Mouse (Mus musculus) midbrain, embryonic 11.5 days (tissue): ENCODE measurements around the gene Gstm7. TPM values are rescaled to one million over a fixed set of nuclear protein-coding genes. Genes with fewer than 3 reads are reported as not detected.

ENCODE experiments used
- polyA plus RNA-seq: library from polyadenylated mRNA; unstranded; fragments of >200 nt; fragmentation: Nextera tagmentation; extraction: Ambion mirVana; gene quantifications from 2 replicates; pipeline ENCODE4 v1.2.1, GENCODE M21; 2014

Gene Gstm7
- polyA plus RNA-seq, 1 experiment from 2014 or later, result 54.7 TPM

Other genes starting within 250 kb of the Gstm7 start
- 127 and 132 TPM in 2 replicates for gene Ahcyl1, start 235.3 kb downstream of the Gstm7 start, polyA plus RNA-seq
- 4.6 and 5.7 TPM in 2 replicates for gene Csf1, start 171.3 kb downstream of the Gstm7 start, polyA plus RNA-seq
- not detected in 2 replicates for gene Eps8l3, start 54.6 kb downstream of the Gstm7 start, polyA plus RNA-seq
- 270 and 277 TPM in 2 replicates for gene Gstm5, start 36.0 kb downstream of the Gstm7 start, polyA plus RNA-seq
- gene Gstm6, start 11.9 kb upstream of the Gstm7 start, polyA plus RNA-seq, result 11.3 and 14.4 TPM in 2 replicates
- not detected in 2 replicates for gene Gstm3, start 37.5 kb upstream of the Gstm7 start, polyA plus RNA-seq
- gene Gstm2, start 54.6 kb upstream of the Gstm7 start, polyA plus RNA-seq, result 14.1 and 15.7 TPM in 2 replicates
- 30.5 and 33.8 TPM in 2 replicates for gene Gstm1, start 86.2 kb upstream of the Gstm7 start, polyA plus RNA-seq
- gene Gstm4, start 113.1 kb upstream of the Gstm7 start, polyA plus RNA-seq, result 15.2 and 15.8 TPM in 2 replicates
- gene Ampd2, start 154.8 kb upstream of the Gstm7 start, polyA plus RNA-seq, result 31.2 and 37.0 TPM in 2 replicates
- 0.30 and 0.90 TPM in 2 replicates for gene Gnat2, start 161.0 kb upstream of the Gstm7 start, polyA plus RNA-seq
- gene Gnai3, start 214.3 kb upstream of the Gstm7 start, polyA plus RNA-seq, result 217 and 240 TPM in 2 replicates
- gene Gpr61, start 223.1 kb upstream of the Gstm7 start, polyA plus RNA-seq, result 0.19 and 0.40 TPM in 2 replicates